Mouse (Mus musculus): ENCODE measurements around the gene Tet3. TPM values are rescaled to one million over a fixed set of nuclear protein-coding genes. Genes with fewer than 3 reads are reported as not detected.

The Tet3 gene
- polyA plus RNA-seq, 1 experiment from 2014 or later: 49.9 TPM

- 83% methylated on average over 7 of the region's 7 CpGs for WGBS
- DNase-seq (ENCODE audit: low spot score) (no peak), ATAC-seq (replicated peaks; ENCODE audit: low FRiP score) (no peak)
- Histone ChIP-seq H3K4me3 (ENCODE audit: low read depth, low read length) (no peak overlapping the region), H3K4me2 (ENCODE audit: low read depth, low read length, severe bottlenecking) (no peak overlapping the region), H3K9me3 (ENCODE audit: control insufficient read depth, low read length) (no peaks in the 10 kb centered on the region), H3K36me3 (ENCODE audit: control insufficient read depth, insufficient read depth, low read length) (no peaks in the 10 kb centered on the region), H3K9ac (ENCODE audit: low read length) (no peak overlapping the region), H3K27me3 (ENCODE audit: control insufficient read depth, insufficient read depth, low read length) (no peaks in the 10 kb centered on the region), H3K4me1 (replicated peaks; ENCODE audit: control insufficient read depth, insufficient read depth, low read length) (peaks cover 21% of the 10 kb centered on the region), H3K27ac (ENCODE audit: low read depth, low read length) (no peak overlapping the region)
Measured at GRCm38 (mm10) chr6:83447031-83447430, 11.9 kb downstream of the Tet3 start.

DNA sequence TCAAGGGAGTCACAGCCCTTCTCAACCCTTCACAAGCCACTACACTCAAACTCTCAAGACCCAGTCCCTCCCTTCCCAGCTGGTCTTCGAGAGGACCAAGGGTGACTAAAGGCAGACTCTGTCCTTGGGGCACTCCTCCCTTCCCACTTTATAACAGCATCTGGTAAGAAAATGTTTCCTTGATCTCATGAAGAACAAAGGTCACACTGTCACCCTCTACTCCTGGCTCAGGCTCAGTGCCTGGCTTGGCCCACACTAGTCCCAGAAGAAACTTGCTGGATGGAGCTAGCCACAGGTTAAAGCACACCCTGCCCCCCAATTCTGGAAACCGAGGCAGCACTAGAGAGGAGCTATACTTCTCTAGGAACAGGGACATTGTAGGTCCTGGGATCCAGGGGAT, 13.1 kb downstream of the Tet3 start:
- no peak overlapping the region for H3K27ac ChIP-seq (ENCODE audit: low read depth, low read length)
- H3K4me1 ChIP-seq (replicated peaks; ENCODE audit: control insufficient read depth, insufficient read depth, low read length): peaks cover 23% of the 10 kb centered on the region
- no peak for DNase-seq (ENCODE audit: low spot score)
- no peak overlapping the region for H3K4me3 ChIP-seq (ENCODE audit: low read depth, low read length)
- H3K36me3 ChIP-seq (ENCODE audit: control insufficient read depth, insufficient read depth, low read length): no peaks in the 10 kb centered on the region
- ATAC-seq (replicated peaks; ENCODE audit: low FRiP score): no peak
- no peaks in the 10 kb centered on the region for H3K27me3 ChIP-seq (ENCODE audit: control insufficient read depth, insufficient read depth, low read length)
- no peak overlapping the region for H3K9ac ChIP-seq (ENCODE audit: low read length)
- H3K9me3 ChIP-seq (ENCODE audit: control insufficient read depth, low read length): no peaks in the 10 kb centered on the region
- no peak overlapping the region for H3K4me2 ChIP-seq (ENCODE audit: low read depth, low read length, severe bottlenecking)
- 93% methylated on average over 2 of the region's 2 CpGs for WGBS

- H3K27me3 ChIP-seq (ENCODE audit: control insufficient read depth, insufficient read depth, low read length): no peaks in the 10 kb centered on the region
- peak overlapping the region; percentile 27 for H3K4me2 ChIP-seq (ENCODE audit: low read depth, low read length, severe bottlenecking)
- peaks cover 35% of the 10 kb centered on the region for H3K4me1 ChIP-seq (replicated peaks; ENCODE audit: control insufficient read depth, insufficient read depth, low read length)
- H3K36me3 ChIP-seq (ENCODE audit: control insufficient read depth, insufficient read depth, low read length): no peaks in the 10 kb centered on the region
- 13% methylated on average over 13 of the region's 13 CpGs for WGBS
- peak; percentile 76 for DNase-seq (ENCODE audit: low spot score)
- peak; percentile 11; the same call in 1 of the 2 replicates for ATAC-seq (replicated peaks; ENCODE audit: low FRiP score)
- no peaks in the 10 kb centered on the region for H3K9me3 ChIP-seq (ENCODE audit: control insufficient read depth, low read length)
- H3K9ac ChIP-seq (ENCODE audit: low read length): peak overlapping the region; percentile 29; the same call in 1 of the 2 replicates
- H3K4me3 ChIP-seq (ENCODE audit: low read depth, low read length): no peak overlapping the region
- H3K27ac ChIP-seq (ENCODE audit: low read depth, low read length): no peak overlapping the region
Measured at GRCm38 (mm10) chr6:83443441-83444340, 15.2 kb downstream of the Tet3 start.

DNA sequence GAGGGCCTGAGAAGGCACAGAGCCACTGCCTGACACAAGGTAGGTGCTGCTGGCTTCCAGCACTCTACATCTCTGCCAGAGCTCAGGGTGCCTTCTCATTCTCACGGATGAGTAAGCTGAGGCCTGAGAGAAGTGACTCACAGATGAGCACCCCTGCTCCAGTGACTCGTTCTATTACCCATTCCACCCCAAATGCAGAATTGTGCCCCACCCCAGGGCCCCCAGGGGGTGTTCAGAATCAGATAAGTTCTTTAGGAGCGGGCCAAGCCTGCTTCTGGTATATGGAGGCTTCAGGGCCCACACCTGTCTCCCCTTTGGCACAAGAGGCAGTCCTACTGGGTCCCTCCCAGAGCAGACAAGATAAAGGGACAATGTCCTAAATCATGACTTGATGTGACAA, 16.2 kb downstream of the Tet3 start:
- peak overlapping the region; percentile 2; the same call in 1 of the 2 replicates for H3K9ac ChIP-seq (ENCODE audit: low read length)

DNA sequence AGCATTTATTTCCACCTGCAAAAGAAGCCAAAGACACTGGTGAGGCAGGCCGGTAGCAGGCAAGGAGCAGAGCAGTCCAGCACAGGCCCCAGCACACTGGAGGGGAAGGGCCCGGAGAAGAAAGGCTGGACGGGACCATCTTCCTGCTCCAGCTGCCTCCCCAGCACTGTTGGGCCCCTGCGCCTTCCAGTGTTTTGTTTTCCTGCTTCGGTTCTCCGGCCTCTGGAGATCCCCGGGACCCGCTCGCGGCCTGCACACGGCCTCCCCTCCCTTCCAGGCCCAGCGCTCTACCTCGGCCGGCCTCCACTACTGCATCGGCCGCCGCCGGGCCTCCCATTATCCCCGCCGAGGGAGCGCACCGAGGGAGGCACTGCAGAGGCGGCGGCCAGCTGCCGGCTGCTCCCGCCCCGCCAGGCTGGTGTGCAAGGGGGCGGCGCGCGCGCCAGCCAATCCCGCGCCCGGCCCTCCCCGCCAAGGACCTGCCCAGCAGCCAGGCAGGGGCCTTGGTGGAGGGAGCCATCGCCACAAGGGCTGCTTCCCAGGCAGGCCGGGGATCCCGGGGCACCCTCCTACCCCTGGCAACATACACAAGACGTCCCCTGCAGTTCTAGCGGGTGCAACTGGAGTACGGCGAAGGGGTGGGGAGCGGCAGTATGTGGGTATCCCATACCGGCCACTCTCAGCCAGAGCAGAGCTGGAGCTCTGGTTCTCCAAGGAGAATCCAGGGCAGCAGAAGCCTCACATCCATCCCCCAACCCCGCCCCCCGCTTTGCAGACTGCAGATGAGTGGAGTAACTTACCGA, 17.4 kb downstream of the Tet3 start:
- H3K4me2 ChIP-seq (ENCODE audit: low read depth, low read length, severe bottlenecking): peak overlapping the region; percentile 88
- H3K9me3 ChIP-seq (ENCODE audit: control insufficient read depth, low read length): no peaks in the 10 kb centered on the region
- ATAC-seq (replicated peaks; ENCODE audit: low FRiP score): peak; percentile 91
- WGBS: under 1% methylated on average over 48 of the region's 48 CpGs
- peak overlapping the region; percentile 96 for H3K27ac ChIP-seq (ENCODE audit: low read depth, low read length)
- H3K4me3 ChIP-seq (ENCODE audit: low read depth, low read length): peak overlapping the region; percentile 69
- H3K27me3 ChIP-seq (ENCODE audit: control insufficient read depth, insufficient read depth, low read length): no peaks in the 10 kb centered on the region
- H3K36me3 ChIP-seq (ENCODE audit: control insufficient read depth, insufficient read depth, low read length): no peaks in the 10 kb centered on the region
- peaks cover 39% of the 10 kb centered on the region for H3K4me1 ChIP-seq (replicated peaks; ENCODE audit: control insufficient read depth, insufficient read depth, low read length)
- H3K9ac ChIP-seq (ENCODE audit: low read length): peak overlapping the region; percentile 84
- peak; percentile 93 for DNase-seq (ENCODE audit: low spot score)

More for the DNA sequence above, 16.2 kb downstream of the Tet3 start:
- H3K36me3 ChIP-seq (ENCODE audit: control insufficient read depth, insufficient read depth, low read length): no peaks in the 10 kb centered on the region
- peaks cover 37% of the 10 kb centered on the region for H3K4me1 ChIP-seq (replicated peaks; ENCODE audit: control insufficient read depth, insufficient read depth, low read length)
- no peaks in the 10 kb centered on the region for H3K27me3 ChIP-seq (ENCODE audit: control insufficient read depth, insufficient read depth, low read length)
- 43% methylated on average over 3 of the region's 3 CpGs for WGBS
- DNase-seq (ENCODE audit: low spot score) (no peak), ATAC-seq (replicated peaks; ENCODE audit: low FRiP score) (no peak)
- 0 out of 2 replicates have a peak overlapping the region, but pooled peaks have one; percentile 88 for H3K4me2 ChIP-seq (ENCODE audit: low read depth, low read length, severe bottlenecking)
- H3K27ac ChIP-seq (ENCODE audit: low read depth, low read length): no peak overlapping the region
- H3K9me3 ChIP-seq (ENCODE audit: control insufficient read depth, low read length): no peaks in the 10 kb centered on the region
- H3K4me3 ChIP-seq (ENCODE audit: low read depth, low read length): no peak overlapping the region; the same call in 1 of the 2 replicates

DNA sequence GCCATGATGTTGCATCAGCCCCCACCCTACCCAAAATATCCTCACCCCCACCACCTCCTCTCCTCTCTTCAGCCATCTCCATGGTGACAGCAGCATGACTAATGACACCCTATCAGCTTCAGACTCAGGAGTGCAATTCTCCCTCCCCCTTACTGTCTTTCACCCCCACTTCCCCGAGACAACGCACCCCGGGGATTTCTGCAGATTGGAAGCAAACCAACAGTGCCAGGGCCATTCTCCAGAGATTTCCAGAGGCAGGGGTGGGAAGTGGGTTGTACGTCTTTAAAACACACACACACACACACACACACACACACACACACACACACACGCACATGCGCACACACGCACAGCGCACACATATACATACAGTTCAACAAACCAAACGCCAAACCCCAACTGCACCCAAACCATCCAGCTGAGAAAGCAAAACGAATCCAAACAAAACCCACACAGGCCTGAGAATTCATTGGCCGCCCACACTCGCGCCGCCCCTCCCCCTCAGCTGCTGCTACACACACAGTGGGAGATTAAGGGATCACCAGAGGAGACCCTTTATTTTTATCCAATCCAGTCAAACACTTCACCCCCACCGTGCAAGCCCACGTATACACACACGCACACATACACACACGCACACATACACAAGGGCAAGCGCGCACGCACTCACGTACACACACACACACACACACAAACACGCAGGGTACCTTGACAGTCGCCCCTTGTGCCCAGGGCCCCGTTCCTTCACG, 18.2 kb downstream of the Tet3 start:
- Histone ChIP-seq H3K9me3 (ENCODE audit: control insufficient read depth, low read length) (no peaks in the 10 kb centered on the region), H3K27ac (ENCODE audit: low read depth, low read length) (peak overlapping the region; percentile 96), H3K4me3 (ENCODE audit: low read depth, low read length) (peak overlapping the region; percentile 69), H3K9ac (ENCODE audit: low read length) (peak overlapping the region; percentile 84), H3K36me3 (ENCODE audit: control insufficient read depth, insufficient read depth, low read length) (no peaks in the 10 kb centered on the region), H3K4me2 (ENCODE audit: low read depth, low read length, severe bottlenecking) (peak overlapping the region; percentile 88), H3K27me3 (ENCODE audit: control insufficient read depth, insufficient read depth, low read length) (no peaks in the 10 kb centered on the region), H3K4me1 (replicated peaks; ENCODE audit: control insufficient read depth, insufficient read depth, low read length) (peaks cover 39% of the 10 kb centered on the region)
- DNase-seq (ENCODE audit: low spot score) (peak; percentile 86), ATAC-seq (replicated peaks; ENCODE audit: low FRiP score) (peak; percentile 63)
- 4% methylated on average over 26 of the region's 26 CpGs for WGBS

DNA sequence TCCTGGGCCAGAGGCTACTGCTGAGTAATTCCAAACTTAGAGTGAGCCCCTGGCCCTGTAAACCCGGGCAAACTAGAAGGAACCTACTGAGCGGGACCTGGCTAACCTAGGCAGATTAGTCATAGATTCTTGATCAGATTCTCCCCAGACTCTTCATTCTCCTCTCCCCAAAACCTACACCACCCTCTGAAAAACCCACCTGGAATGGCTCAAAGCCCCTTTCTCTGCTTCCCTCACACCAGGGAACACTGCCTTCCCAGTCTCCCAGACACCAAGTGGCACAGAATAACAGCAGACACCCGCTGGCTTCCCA, 18.7 kb downstream of the Tet3 start:
- H3K4me2 ChIP-seq (ENCODE audit: low read depth, low read length, severe bottlenecking): peak overlapping the region; percentile 88
- ATAC-seq (replicated peaks; ENCODE audit: low FRiP score) (no peak), DNase-seq (ENCODE audit: low spot score) (no peak)
- H3K4me1 ChIP-seq (replicated peaks; ENCODE audit: control insufficient read depth, insufficient read depth, low read length): peaks cover 43% of the 10 kb centered on the region
- H3K9ac ChIP-seq (ENCODE audit: low read length): peak overlapping the region; percentile 84
- H3K36me3 ChIP-seq (ENCODE audit: control insufficient read depth, insufficient read depth, low read length): no peaks in the 10 kb centered on the region
- H3K9me3 ChIP-seq (ENCODE audit: control insufficient read depth, low read length): no peaks in the 10 kb centered on the region
- 26% methylated on average over 3 of the region's 3 CpGs for WGBS
- H3K27ac ChIP-seq (ENCODE audit: low read depth, low read length): peak overlapping the region; percentile 96; the same call in 1 of the 2 replicates
- H3K4me3 ChIP-seq (ENCODE audit: low read depth, low read length): peak overlapping the region; percentile 69
- no peaks in the 10 kb centered on the region for H3K27me3 ChIP-seq (ENCODE audit: control insufficient read depth, insufficient read depth, low read length)

DNA sequence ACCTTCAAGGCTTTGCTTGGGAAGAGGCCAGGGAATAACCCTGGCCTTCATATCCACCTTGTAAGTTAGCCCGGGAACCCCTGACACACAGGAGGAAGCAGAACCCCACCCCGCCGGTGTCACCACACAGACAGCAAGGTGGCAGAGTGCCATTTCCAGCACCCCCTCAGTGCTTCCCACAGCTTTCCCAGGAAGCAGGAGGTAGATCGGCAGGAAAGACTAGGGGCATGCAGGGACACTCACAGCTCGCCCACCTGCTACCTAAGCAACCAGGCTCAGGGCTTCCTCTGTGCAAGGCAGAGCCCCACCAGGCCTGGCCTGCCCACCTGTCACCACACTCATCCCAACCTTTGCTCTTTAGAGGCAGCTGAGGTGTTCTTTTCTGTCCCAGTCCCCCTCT, 19.1 kb downstream of the Tet3 start:
- WGBS: 65% methylated on average over 5 of the region's 5 CpGs
- ATAC-seq (replicated peaks; ENCODE audit: low FRiP score): no peak
- H3K36me3 ChIP-seq (ENCODE audit: control insufficient read depth, insufficient read depth, low read length): no peaks in the 10 kb centered on the region

More for the DNA sequence above, 19.1 kb downstream of the Tet3 start:
- no peaks in the 10 kb centered on the region for H3K27me3 ChIP-seq (ENCODE audit: control insufficient read depth, insufficient read depth, low read length)
- DNase-seq (ENCODE audit: low spot score): peak; percentile 51
- no peak overlapping the region for H3K27ac ChIP-seq (ENCODE audit: low read depth, low read length)
- H3K9ac ChIP-seq (ENCODE audit: low read length): peak overlapping the region; percentile 84
- H3K4me3 ChIP-seq (ENCODE audit: low read depth, low read length): peak overlapping the region; percentile 69; the same call in 1 of the 2 replicates
- peak overlapping the region; percentile 88 for H3K4me2 ChIP-seq (ENCODE audit: low read depth, low read length, severe bottlenecking)
- H3K9me3 ChIP-seq (ENCODE audit: control insufficient read depth, low read length): no peaks in the 10 kb centered on the region
- peaks cover 44% of the 10 kb centered on the region for H3K4me1 ChIP-seq (replicated peaks; ENCODE audit: control insufficient read depth, insufficient read depth, low read length)
